Mouse (Mus musculus): ENCODE measurements around the gene Det1.

- TF ChIP-seq CTCF (IDR thresholded peaks at IDR 0.05; ENCODE audit: low read depth) (no peak), EP300 (IDR thresholded peaks at IDR 0.05; ENCODE audit: low read depth) (peak; percentile 92)
These were observed 47.1 kb downstream of the Det1 start for GRCm38 (mm10) chr7:78799730-78800496.
